Mouse (Mus musculus) kidney, postnatal 0 days (tissue): ENCODE measurements around the gene Slc15a4. TPM values are rescaled to one million over a fixed set of nuclear protein-coding genes. Genes with fewer than 3 reads are reported as not detected.

Experiments
- ATAC-seq: fragments of 200-750 bp; cut with Nextera tagmentation; replicated peaks from 2 replicates; pipeline ENCODE4 v1.8.0; 2017; ENCODE audit warnings: low read depth, moderate number of reproducible peaks, moderate TSS enrichment, moderate library complexity; ENCODE audit not compliant: low FRiP score
- DNase-seq: peaks from one replicate; pipeline ENCODE4 v3.0.0-alpha.2; 2016; ENCODE audit warnings: low spot score
- H3K27ac ChIP-seq: fragments of 300-500 bp; sonication (generic); 2 replicates; pipeline ENCODE4 v1.5.1; 2014; ENCODE audit warnings: mild to moderate bottlenecking
- H3K27me3 ChIP-seq: fragments of 300-500 bp; sonication (generic); 2 replicates; pipeline ENCODE4 v1.6.1; 2014; ENCODE audit warnings: low read length, mixed read lengths; ENCODE audit not compliant: insufficient read depth
- H3K36me3 ChIP-seq: fragments of 300-500 bp; sonication (generic); 2 replicates; pipeline ENCODE4 v1.6.1; 2014; ENCODE audit warnings: low read length, mixed read lengths; ENCODE audit not compliant: insufficient read depth
- H3K4me1 ChIP-seq: fragments of 300-500 bp; sonication (generic); replicated peaks from 2 replicates; pipeline ENCODE4 v1.6.1; 2014; ENCODE audit warnings: antibody characterized with exemption, low read length, mixed read lengths; ENCODE audit not compliant: insufficient read depth
- H3K4me2 ChIP-seq: fragments of 300-500 bp; sonication (generic); 2 replicates; pipeline ENCODE4 v1.6.1; 2014; ENCODE audit warnings: mild to moderate bottlenecking, low read length, moderate library complexity, mixed read lengths
- H3K4me3 ChIP-seq: fragments of 300-500 bp; sonication (generic); replicated peaks from 2 replicates; pipeline ENCODE4 v1.5.1; 2014; ENCODE audit warnings: low read depth, low read length
- H3K9ac ChIP-seq: fragments of 300-500 bp; sonication (generic); 2 replicates; pipeline ENCODE4 v1.6.1; 2014; ENCODE audit warnings: low read depth, low read length
- H3K9me3 ChIP-seq: fragments of 300-500 bp; sonication (generic); replicated peaks from 2 replicates; pipeline ENCODE4 v1.6.1; 2016; ENCODE audit warnings: low read length, inconsistent platforms, mixed read lengths
- CTCF ChIP-seq: IDR thresholded peaks from 2 replicates; pipeline ENCODE4 v1.5.1; 2016; ENCODE audit warnings: antibody characterized with exemption, low read depth, mild to moderate bottlenecking, moderate library complexity
- WGBS: fragments of 180-500 bp; shearing (Covaris S2); extraction: QIAGEN DNeasy Blood & Tissue Kit; methylation state at CpG from one replicate; pipeline ENCODE4 v1.1.7; 2014; 5-methylcytosine and 5-hydroxymethylcytosine counted together
- polyA plus RNA-seq: library from polyadenylated mRNA; unstranded; fragments of >200 nt; fragmentation: Nextera tagmentation; extraction: Ambion mirVana; gene quantifications from 2 replicates; pipeline ENCODE4 v1.2.1, GENCODE M21; 2015

Slc15a4 gene
- polyA plus RNA-seq, 1 experiment from 2014 or later: 15.4 TPM

DNA sequence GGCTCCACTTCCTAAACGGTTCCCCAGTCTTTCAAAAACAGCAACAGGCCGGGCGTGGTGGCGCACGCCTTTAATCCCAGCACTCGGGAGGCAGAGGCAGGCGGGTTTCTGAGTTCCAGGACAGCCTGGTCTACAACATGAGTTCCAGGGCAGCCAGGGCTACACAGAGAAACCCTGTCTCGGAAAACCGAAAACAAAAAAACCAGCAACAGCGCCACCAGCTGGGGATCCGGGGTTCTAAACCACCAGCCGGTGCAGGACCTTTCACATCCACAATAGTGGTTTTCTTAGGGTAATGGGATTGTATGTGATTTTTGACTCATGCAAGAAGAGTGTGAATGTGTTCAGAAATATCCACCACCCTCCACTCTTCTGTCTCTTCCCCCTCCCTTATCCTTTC, 5.5 kb downstream of the Slc15a4 start:
- no peak overlapping the region for H3K4me3 ChIP-seq
- H3K36me3 ChIP-seq: no peaks in the 10 kb centered on the region
- H3K4me2 ChIP-seq: no peak overlapping the region
- WGBS: 84% methylated on average over 12 of the region's 12 CpGs
- H3K4me1 ChIP-seq: no peaks in the 10 kb centered on the region
- ATAC-seq (no peak), DNase-seq (no peak)
- H3K27ac ChIP-seq: no peak overlapping the region
- H3K9me3 ChIP-seq: no peaks in the 10 kb centered on the region
- H3K9ac ChIP-seq: no peak overlapping the region
- TF ChIP-seq CTCF: no peak
- no peaks in the 10 kb centered on the region for H3K27me3 ChIP-seq

DNA sequence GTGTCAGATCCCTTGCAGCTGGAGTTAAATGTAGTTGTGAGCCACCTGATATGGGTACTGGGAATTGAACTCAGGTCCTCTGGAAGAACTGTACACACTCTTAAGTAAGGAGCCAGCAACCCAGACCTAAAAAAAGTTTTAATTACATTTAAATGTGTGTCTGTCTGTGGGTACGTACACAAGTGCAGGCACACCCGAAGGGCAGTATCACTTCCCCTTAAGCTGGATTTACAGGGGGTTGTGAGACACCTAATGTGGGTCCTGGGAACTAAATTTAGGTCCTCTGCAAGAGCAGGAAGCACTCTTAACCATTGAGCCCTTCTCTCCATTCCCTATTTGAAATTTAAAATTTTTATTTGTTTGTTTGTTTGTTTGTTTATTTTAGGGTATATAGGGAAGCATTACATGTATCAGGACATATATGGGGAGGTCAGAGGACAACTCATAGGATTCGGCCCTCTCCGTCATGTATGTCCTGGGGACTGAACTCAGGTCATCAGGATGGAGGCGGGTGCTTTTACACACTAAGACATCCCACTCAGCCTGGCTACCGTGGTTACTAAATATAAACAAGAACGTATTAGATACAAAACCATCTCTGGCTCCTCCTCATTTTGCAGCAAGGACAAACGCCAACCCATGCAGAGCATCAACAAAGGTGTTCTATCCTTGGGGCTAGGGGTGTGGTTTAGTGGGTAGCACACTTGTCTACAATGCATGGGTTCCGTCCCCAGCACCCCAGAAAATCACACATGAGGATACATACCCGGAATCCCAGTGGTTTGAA, 8.1 kb downstream of the Slc15a4 start:
- no peak overlapping the region for H3K4me2 ChIP-seq
- no peak overlapping the region for H3K27ac ChIP-seq
- no peak for ATAC-seq
- no peaks in the 10 kb centered on the region for H3K4me1 ChIP-seq
- WGBS: 78% methylated on average over 10 of the region's 10 CpGs
- H3K36me3 ChIP-seq: no peaks in the 10 kb centered on the region
- H3K9ac ChIP-seq: no peak overlapping the region
- H3K9me3 ChIP-seq: no peaks in the 10 kb centered on the region
- no peak for DNase-seq
- TF ChIP-seq CTCF: no peak
- H3K27me3 ChIP-seq: no peaks in the 10 kb centered on the region
- H3K4me3 ChIP-seq: no peak overlapping the region

DNA sequence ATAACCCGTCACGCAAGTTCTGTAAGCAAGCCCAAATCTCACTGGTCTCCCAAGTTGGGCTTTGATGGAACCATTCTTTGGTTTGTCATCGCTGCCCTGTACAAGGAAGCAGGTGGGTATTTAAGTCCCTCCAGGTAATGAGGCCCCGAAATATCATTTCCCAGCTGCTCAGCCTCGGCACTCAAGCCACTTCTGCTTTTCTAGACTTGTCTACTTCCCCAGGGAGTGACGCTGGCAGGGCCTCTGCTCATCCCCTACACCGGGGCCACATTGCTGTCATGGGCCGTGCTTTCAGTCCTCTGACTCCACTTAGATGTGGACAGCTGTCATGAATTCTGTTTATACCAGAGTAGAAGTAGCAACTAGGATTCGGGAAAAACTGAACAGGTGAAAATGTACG, 11.6 kb downstream of the Slc15a4 start:
- Histone ChIP-seq H3K36me3 (no peaks in the 10 kb centered on the region), H3K27me3 (no peaks in the 10 kb centered on the region), H3K4me2 (no peak overlapping the region), H3K4me3 (no peak overlapping the region), H3K9me3 (no peaks in the 10 kb centered on the region), H3K27ac (no peak overlapping the region), H3K4me1 (peaks cover 3% of the 10 kb centered on the region; the same call in 1 of the 2 replicates), H3K9ac (no peak overlapping the region)
- DNase-seq (no peak), ATAC-seq (no peak)
- no peak for TF ChIP-seq CTCF
- WGBS: 79% methylated on average over 10 of the region's 10 CpGs

DNA sequence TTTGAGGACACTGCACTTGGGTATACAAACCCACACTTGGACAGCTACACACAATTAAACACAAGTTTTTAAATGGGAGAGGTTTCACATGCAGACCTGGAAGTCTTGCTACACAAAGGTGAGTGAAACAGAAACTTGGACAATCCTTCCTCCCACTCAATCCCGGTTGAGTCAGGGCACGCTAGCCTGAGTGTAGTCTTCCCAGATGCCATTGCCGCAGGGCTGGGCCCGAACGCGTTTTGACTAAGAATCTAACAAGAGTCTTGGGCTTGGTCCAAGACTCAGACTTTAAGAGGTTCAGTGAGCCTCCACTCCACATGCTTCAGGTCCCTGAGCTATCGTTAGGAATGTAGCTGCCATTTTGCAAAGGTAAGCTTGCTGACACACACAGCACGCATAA, 12.3 kb downstream of the Slc15a4 start:
- no peak overlapping the region for H3K4me3 ChIP-seq
- no peak for TF ChIP-seq CTCF
- WGBS: 83% methylated on average over 8 of the region's 8 CpGs
- H3K36me3 ChIP-seq: no peaks in the 10 kb centered on the region
- DNase-seq (no peak), ATAC-seq (no peak)
- peaks cover 11% of the 10 kb centered on the region for H3K4me1 ChIP-seq
- no peaks in the 10 kb centered on the region for H3K9me3 ChIP-seq
- no peaks in the 10 kb centered on the region for H3K27me3 ChIP-seq
- no peak overlapping the region for H3K4me2 ChIP-seq
- no peak overlapping the region for H3K27ac ChIP-seq
- H3K9ac ChIP-seq: no peak overlapping the region

- H3K27me3 ChIP-seq: no peaks in the 10 kb centered on the region
- H3K4me1 ChIP-seq: peaks cover 13% of the 10 kb centered on the region
- 67% methylated on average over 3 of the region's 3 CpGs for WGBS
- no peak overlapping the region for H3K9ac ChIP-seq
- ATAC-seq: no peak
- H3K4me3 ChIP-seq: no peak overlapping the region
- no peak overlapping the region for H3K27ac ChIP-seq
- TF ChIP-seq CTCF: no peak
- H3K9me3 ChIP-seq: no peaks in the 10 kb centered on the region
- H3K4me2 ChIP-seq: no peak overlapping the region
- no peaks in the 10 kb centered on the region for H3K36me3 ChIP-seq
- DNase-seq: no peak
Observed at GRCm38 (mm10) chr5:127618834-127619233, 13.9 kb downstream of the Slc15a4 start.

DNA sequence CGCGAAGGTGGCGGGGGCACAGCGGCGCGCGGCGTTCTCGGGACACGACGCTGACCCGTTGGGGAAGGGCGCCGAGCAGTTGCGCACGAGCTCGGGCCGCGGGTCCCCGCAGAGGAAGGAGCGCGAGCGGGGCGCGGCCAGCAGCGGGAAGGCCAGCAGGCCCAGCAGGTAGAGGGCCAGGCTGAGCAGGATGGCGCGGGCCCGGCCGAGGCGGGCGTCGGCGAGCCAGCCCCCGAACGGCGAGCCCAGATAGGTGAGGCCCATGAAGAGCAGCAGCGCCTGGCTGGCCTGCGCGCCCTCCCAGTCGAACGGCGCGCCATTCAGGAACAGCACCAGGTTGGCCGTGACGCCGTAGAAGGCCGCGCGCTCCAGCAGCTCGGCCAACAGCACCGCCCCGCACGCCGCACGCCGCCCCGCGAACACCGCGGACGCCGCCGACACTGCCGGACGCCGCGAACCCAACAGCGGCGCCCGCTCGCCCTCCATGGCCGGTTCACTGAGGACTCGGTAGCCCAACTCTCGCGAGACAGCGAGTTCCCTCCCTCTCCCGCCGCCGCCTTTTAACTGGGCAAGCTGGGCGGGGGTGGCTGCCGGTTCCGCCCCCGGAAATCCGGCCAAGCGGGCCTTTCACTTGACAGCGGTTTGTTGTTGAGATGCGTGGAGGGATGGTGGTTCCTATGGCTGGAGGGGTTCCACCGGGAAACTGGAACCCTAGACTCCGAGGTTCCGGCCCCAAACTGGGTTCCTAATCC, 15.6 kb downstream of the Slc15a4 start:
- peak overlapping the region; percentile 84 for H3K27ac ChIP-seq
- H3K4me2 ChIP-seq: peak overlapping the region; percentile 93
- WGBS: under 1% methylated on average over 88 of the region's 91 CpGs
- peak overlapping the region; percentile 98 for H3K9ac ChIP-seq
- H3K9me3 ChIP-seq: no peaks in the 10 kb centered on the region
- H3K4me3 ChIP-seq: peak overlapping the region; percentile 95
- TF ChIP-seq CTCF: no peak
- H3K27me3 ChIP-seq: no peaks in the 10 kb centered on the region
- no peaks in the 10 kb centered on the region for H3K36me3 ChIP-seq
- DNase-seq: peak; percentile 98
- H3K4me1 ChIP-seq: peaks cover 13% of the 10 kb centered on the region
- ATAC-seq: peak; percentile 95
